Mouse (Mus musculus) hindbrain, embryonic 10.5 days (tissue): Measurements from ENCODE around the gene Nynrin. TPM values are rescaled to one million over a fixed set of nuclear protein-coding genes. Genes with fewer than 3 reads are reported as not detected.

Source experiments
- DNase-seq: peaks from one replicate; pipeline ENCODE4 v3.0.0-alpha.2; 2017; ENCODE audit warnings: low spot score
- H3K27ac ChIP-seq: fragments of 300-500 bp; sonication (generic); 2 replicates; pipeline ENCODE4 v1.5.1; 2016; ENCODE audit warnings: mild to moderate bottlenecking, moderate library complexity
- H3K27me3 ChIP-seq: fragments of 300-500 bp; sonication (generic); 2 replicates; pipeline ENCODE4 v1.6.1; 2016; ENCODE audit warnings: mild to moderate bottlenecking; ENCODE audit not compliant: poor library complexity, insufficient read depth, severe bottlenecking
- H3K36me3 ChIP-seq: fragments of 300-500 bp; sonication (generic); 2 replicates; pipeline ENCODE4 v1.6.1; 2016; ENCODE audit warnings: mild to moderate bottlenecking, moderate library complexity
- H3K4me1 ChIP-seq: fragments of 300-500 bp; sonication (generic); replicated peaks from 2 replicates; pipeline ENCODE4 v1.6.1; 2016; ENCODE audit warnings: mild to moderate bottlenecking
- H3K4me3 ChIP-seq: fragments of 300-500 bp; sonication (generic); 2 replicates; pipeline ENCODE4 v1.5.1; 2016; ENCODE audit warnings: mild to moderate bottlenecking, moderate library complexity
- H3K9me3 ChIP-seq: fragments of 300-500 bp; sonication (generic); 2 replicates; pipeline ENCODE4 v1.6.1; 2016; ENCODE audit warnings: mild to moderate bottlenecking, moderate library complexity
- WGBS: fragments of 180-500 bp; shearing (Covaris S2); methylation state at CpG from one replicate; pipeline ENCODE4 v1.1.7; 2016; 5-methylcytosine and 5-hydroxymethylcytosine counted together
- polyA plus RNA-seq: library from polyadenylated mRNA; unstranded; fragments of >200 nt; fragmentation: Nextera tagmentation; extraction: Ambion mirVana; gene quantifications from 2 replicates; pipeline ENCODE4 v1.2.1, GENCODE M21; 2016

Nynrin gene
- 24.1 and 24.4 TPM in 2 replicates for polyA plus RNA-seq

DNA sequence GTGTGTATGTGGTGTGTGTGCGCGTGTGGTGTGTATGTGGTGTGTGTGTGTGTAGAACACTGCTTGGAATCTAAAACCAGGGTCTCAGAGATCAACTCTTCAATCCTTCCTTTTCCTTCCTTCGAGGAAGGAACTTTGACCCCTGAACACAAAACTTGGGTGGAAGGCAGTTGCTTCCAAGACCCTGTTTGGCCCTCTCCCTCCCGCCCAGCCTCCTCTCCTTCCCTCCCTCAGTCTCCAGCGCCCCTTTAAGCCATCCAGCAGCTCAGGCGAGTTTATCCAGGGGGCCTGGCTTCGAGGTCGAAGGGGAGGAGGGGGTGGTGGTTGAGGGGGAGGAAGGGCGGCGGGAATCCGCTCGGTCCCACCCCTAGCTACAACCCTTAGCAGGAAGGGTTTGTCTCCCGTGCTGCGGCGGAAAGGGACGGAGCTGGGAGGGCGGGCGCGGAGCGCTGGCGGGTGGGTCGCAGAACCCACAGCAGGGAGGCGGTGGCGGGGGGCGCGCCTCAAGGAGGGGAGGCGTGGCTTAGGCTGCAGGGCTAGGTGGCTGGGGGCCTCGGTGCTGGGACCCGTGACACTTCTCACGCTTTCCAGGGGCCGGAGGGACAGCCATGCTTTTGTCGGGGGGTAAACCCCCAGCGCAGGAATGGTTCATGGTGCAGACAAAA, at the start of gene Nynrin:
Nynrin (plus strand) TSS at position 390 of the 665 bp plus-strand sequence.
- Histone ChIP-seq H3K27ac (peak within 1 kb of the TSS; percentile 96), H3K36me3 (peaks cover 16% of the 10 kb centered on the region), H3K4me3 (peak within 1 kb of the TSS; percentile 74), H3K9me3 (no peaks in the 10 kb centered on the region), H3K27me3 (no peaks in the 10 kb centered on the region), H3K4me1 (peaks cover 65% of the 10 kb centered on the region)
- WGBS, result under 1% methylated on average over 33 of the region's 33 CpGs
- peak; percentile 87 for DNase-seq

DNA sequence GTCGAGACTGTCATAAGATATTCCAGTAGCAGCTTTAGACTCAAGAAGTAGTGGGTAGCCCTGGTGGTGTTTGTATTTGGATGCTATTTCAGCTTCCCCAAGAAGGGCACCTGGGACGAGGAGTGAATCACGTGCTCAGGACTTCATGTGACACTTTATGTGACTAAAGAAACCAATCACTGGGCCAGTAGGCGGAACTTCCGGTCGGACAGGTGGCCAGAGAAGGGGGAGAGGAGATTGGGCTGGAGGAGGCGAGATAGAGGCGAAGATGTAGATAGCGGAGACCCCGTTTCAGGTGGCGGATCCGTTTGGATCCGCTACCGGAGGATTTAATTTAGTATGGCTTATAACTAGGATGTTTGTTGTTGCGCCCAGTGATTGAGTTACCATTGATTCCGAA, 38.9 kb upstream of the Nynrin start:
- peak overlapping the region; percentile 77 for H3K27ac ChIP-seq
- H3K4me3 ChIP-seq, result peak overlapping the region; percentile 62

GRCm38 (mm10) chr14:55815310-55815751, 38.5 kb upstream of the Nynrin start:
- DNase-seq, result peak; percentile 34
- peak overlapping the region; percentile 62 for H3K4me3 ChIP-seq
- H3K27me3 ChIP-seq, result no peaks in the 10 kb centered on the region
- WGBS, result 23% methylated on average over 17 of the region's 17 CpGs
- H3K4me1 ChIP-seq, result peaks cover 13% of the 10 kb centered on the region
- no peaks in the 10 kb centered on the region for H3K9me3 ChIP-seq
- H3K27ac ChIP-seq, result peak overlapping the region; percentile 77
- H3K36me3 ChIP-seq, result no peaks in the 10 kb centered on the region

More for the DNA sequence above, 38.9 kb upstream of the Nynrin start:
- Histone ChIP-seq H3K27me3 (no peaks in the 10 kb centered on the region), H3K36me3 (no peaks in the 10 kb centered on the region), H3K9me3 (no peaks in the 10 kb centered on the region), H3K4me1 (peaks cover 13% of the 10 kb centered on the region)
- DNase-seq, result peak; percentile 79
- 19% methylated on average over 16 of the region's 16 CpGs for WGBS

GRCm38 (mm10) chr14:55819845-55820405, 33.9 kb upstream of the Nynrin start:
- no peaks in the 10 kb centered on the region for H3K9me3 ChIP-seq
- H3K4me3 ChIP-seq, result no peak overlapping the region
- H3K27me3 ChIP-seq, result no peaks in the 10 kb centered on the region
- H3K4me1 ChIP-seq, result peaks cover 33% of the 10 kb centered on the region
- 80% methylated on average over 7 of the region's 7 CpGs for WGBS
- no peak overlapping the region for H3K27ac ChIP-seq
- no peak for DNase-seq
- no peaks in the 10 kb centered on the region for H3K36me3 ChIP-seq

GRCm38 (mm10) chr14:55820576-55820975, 33.2 kb upstream of the Nynrin start:
- WGBS, result 86% methylated on average over 9 of the region's 9 CpGs
- Histone ChIP-seq H3K27ac (no peak overlapping the region), H3K4me1 (peaks cover 33% of the 10 kb centered on the region), H3K27me3 (peaks cover 5% of the 10 kb centered on the region), H3K9me3 (no peaks in the 10 kb centered on the region), H3K4me3 (no peak overlapping the region), H3K36me3 (no peaks in the 10 kb centered on the region)
- no peak for DNase-seq

- Histone ChIP-seq H3K36me3 (no peaks in the 10 kb centered on the region), H3K4me1 (peaks cover 47% of the 10 kb centered on the region), H3K27ac (peak overlapping the region; percentile 96), H3K27me3 (peaks cover 24% of the 10 kb centered on the region), H3K4me3 (peak overlapping the region; percentile 70), H3K9me3 (no peaks in the 10 kb centered on the region)
- 7% methylated on average over 13 of the region's 13 CpGs for WGBS
- DNase-seq, result peak; percentile 85
Measured at GRCm38 (mm10) chr14:55822435-55822990, 31.3 kb upstream of the Nynrin start.

- peak; percentile 95 for DNase-seq
- under 1% methylated on average over 43 of the region's 46 CpGs for WGBS
- Histone ChIP-seq H3K4me1 (peaks cover 53% of the 10 kb centered on the region), H3K27ac (peak within 1 kb of the TSS; percentile 96), H3K36me3 (no peaks in the 10 kb centered on the region), H3K27me3 (peaks cover 31% of the 10 kb centered on the region), H3K9me3 (no peaks in the 10 kb centered on the region), H3K4me3 (peak within 1 kb of the TSS; percentile 70)
Measured at GRCm38 (mm10) chr14:55822991-55823762, 30.6 kb upstream of the Nynrin start, which contains the start of gene Nfatc4. Gene Nfatc4, plus strand, starts transcription at chr14:55823144.

- Histone ChIP-seq H3K27me3 (peaks cover 38% of the 10 kb centered on the region), H3K36me3 (no peaks in the 10 kb centered on the region), H3K9me3 (no peaks in the 10 kb centered on the region), H3K4me1 (peaks cover 62% of the 10 kb centered on the region), H3K27ac (peak overlapping the region; percentile 96), H3K4me3 (peak overlapping the region; percentile 70)
- under 1% methylated on average over 10 of the region's 10 CpGs for WGBS
- peak; percentile 72 for DNase-seq
Measured at GRCm38 (mm10) chr14:55824001-55824480, 29.8 kb upstream of the Nynrin start.

- H3K4me3 ChIP-seq, result peak overlapping the region; percentile 70
- peaks cover 68% of the 10 kb centered on the region for H3K4me1 ChIP-seq
- 2% methylated on average over 32 of the region's 32 CpGs for WGBS
- H3K36me3 ChIP-seq, result peaks cover 6% of the 10 kb centered on the region
- DNase-seq, result peak; percentile 68
- no peaks in the 10 kb centered on the region for H3K9me3 ChIP-seq
- H3K27ac ChIP-seq, result peak overlapping the region; percentile 96
- H3K27me3 ChIP-seq, result peaks cover 38% of the 10 kb centered on the region
Measured at GRCm38 (mm10) chr14:55824481-55825215, 29.2 kb upstream of the Nynrin start.

GRCm38 (mm10) chr14:55825216-55826051, 28.4 kb upstream of the Nynrin start:
- under 1% methylated on average over 30 of the region's 37 CpGs for WGBS
- Histone ChIP-seq H3K4me1 (peaks cover 69% of the 10 kb centered on the region), H3K27ac (peak overlapping the region; percentile 96), H3K4me3 (peak overlapping the region; percentile 70), H3K36me3 (peaks cover 12% of the 10 kb centered on the region), H3K9me3 (no peaks in the 10 kb centered on the region), H3K27me3 (peaks cover 38% of the 10 kb centered on the region)
- DNase-seq, result peak; percentile 74

DNA sequence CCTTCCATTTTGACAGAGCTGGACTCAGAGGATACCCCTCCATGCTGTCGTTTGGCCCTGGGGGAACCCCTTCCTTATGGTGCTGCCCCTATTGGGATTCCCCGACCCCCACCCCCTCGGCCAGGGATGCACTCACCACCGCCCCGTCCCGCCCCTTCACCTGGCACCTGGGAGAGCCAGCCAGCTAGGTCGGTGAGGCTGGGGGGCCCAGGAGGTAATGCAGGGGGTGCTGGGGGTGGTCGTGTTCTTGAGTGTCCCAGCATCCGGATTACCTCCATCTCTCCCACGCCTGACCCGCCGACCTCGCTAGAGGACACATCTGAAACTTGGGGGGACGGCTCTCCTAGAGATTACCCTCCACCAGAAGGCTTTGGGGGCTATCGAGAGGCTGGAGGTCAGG, 27.7 kb upstream of the Nynrin start:
- Histone ChIP-seq H3K9me3 (no peaks in the 10 kb centered on the region), H3K36me3 (peaks cover 19% of the 10 kb centered on the region), H3K4me3 (peak overlapping the region; percentile 70), H3K4me1 (peaks cover 69% of the 10 kb centered on the region), H3K27me3 (peaks cover 38% of the 10 kb centered on the region), H3K27ac (peak overlapping the region; percentile 96)
- no peak for DNase-seq
- WGBS, result 2% methylated on average over 15 of the region's 15 CpGs
